Mouse (Mus musculus) left cerebral cortex, adult 11 months (tissue): ENCODE results near the gene Slain1.

Experiments used
- DNase-seq: peaks from one replicate; pipeline ENCODE4 v3.0.0; 2022; ENCODE audit warnings: low spot score

Slain1 gene

GRCm38 (mm10) chr14:103667036-103667435, 17.0 kb downstream of the Slain1 start:
- no peak for DNase-seq

GRCm38 (mm10) chr14:103679395-103680217, 29.6 kb downstream of the Slain1 start:
- no peak for DNase-seq

GRCm38 (mm10) chr14:103680285-103680819, 30.3 kb downstream of the Slain1 start:
- DNase-seq: no peak

GRCm38 (mm10) chr14:103682633-103683390, 32.8 kb downstream of the Slain1 start:
- DNase-seq: peak; percentile 72

GRCm38 (mm10) chr14:103686994-103687393, 37.0 kb downstream of the Slain1 start:
- no peak for DNase-seq

GRCm38 (mm10) chr14:103694295-103694694, 44.3 kb downstream of the Slain1 start:
- DNase-seq: no peak

- no peak for DNase-seq
These were observed 45.6 kb downstream of the Slain1 start for GRCm38 (mm10) chr14:103695620-103696019.

- DNase-seq: no peak
These were observed 47.1 kb downstream of the Slain1 start for GRCm38 (mm10) chr14:103697101-103697500.

GRCm38 (mm10) chr14:103699308-103699707, 49.3 kb downstream of the Slain1 start:
- no peak for DNase-seq

- no peak for DNase-seq
These were observed 52.5 kb downstream of the Slain1 start for GRCm38 (mm10) chr14:103702516-103702915.

GRCm38 (mm10) chr14:103704771-103705170, 54.7 kb downstream of the Slain1 start:
- DNase-seq: no peak

- no peak for DNase-seq
These were observed 56.3 kb downstream of the Slain1 start for GRCm38 (mm10) chr14:103706347-103706746.

- no peak for DNase-seq
These were observed 58.6 kb downstream of the Slain1 start for GRCm38 (mm10) chr14:103708601-103709000.

- no peak for DNase-seq
These were observed 59.2 kb downstream of the Slain1 start for GRCm38 (mm10) chr14:103709261-103709660.

GRCm38 (mm10) chr14:103712986-103713385, 63.0 kb downstream of the Slain1 start:
- DNase-seq: no peak

GRCm38 (mm10) chr14:103717516-103717915, 67.5 kb downstream of the Slain1 start:
- no peak for DNase-seq

- DNase-seq: no peak
These were observed 68.0 kb downstream of the Slain1 start for GRCm38 (mm10) chr14:103717979-103718378.

- DNase-seq: no peak
These were observed 68.4 kb downstream of the Slain1 start for GRCm38 (mm10) chr14:103718393-103718792.

GRCm38 (mm10) chr14:103718836-103719575, 69.0 kb downstream of the Slain1 start:
- peak; percentile 78 for DNase-seq

GRCm38 (mm10) chr14:103720163-103720562, 70.1 kb downstream of the Slain1 start:
- DNase-seq: no peak

- peak; percentile 36 for DNase-seq
These were observed 70.8 kb downstream of the Slain1 start for GRCm38 (mm10) chr14:103720637-103721355.
